Mouse (Mus musculus) cerebellum, adult 11-12 months (tissue): ENCODE measurements at regions not wholly inside any gene's neighbourhood (a gene's known extent, or its start where the extent isn't known, plus 50 kb on each side); places are given as distances from the start of the nearest gene placed in this dataset.

Source experiments
- DNase-seq: peaks from one replicate; pipeline ENCODE4 v3.0.0; 2022

DNA sequence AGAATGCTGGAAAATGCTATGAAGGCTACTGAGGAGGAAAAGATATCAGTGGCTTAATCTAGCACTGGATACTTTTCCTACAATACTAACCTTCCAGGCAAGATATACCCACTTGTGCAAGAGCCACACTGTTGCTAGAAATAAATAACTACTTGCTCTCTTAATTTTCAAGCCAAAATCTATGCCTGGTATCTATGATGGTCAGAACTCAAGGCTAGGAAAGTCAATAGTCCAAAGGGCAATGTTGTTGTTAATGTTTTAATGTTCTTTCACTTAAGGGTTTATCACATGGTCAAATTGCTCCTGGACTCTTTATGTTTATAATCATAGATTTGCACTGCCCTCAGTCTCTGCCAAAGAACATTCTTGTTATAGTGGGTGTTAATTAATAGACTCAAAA, 533.5 kb downstream of the Kcnj2 start:
- DNase-seq = no peak

DNA sequence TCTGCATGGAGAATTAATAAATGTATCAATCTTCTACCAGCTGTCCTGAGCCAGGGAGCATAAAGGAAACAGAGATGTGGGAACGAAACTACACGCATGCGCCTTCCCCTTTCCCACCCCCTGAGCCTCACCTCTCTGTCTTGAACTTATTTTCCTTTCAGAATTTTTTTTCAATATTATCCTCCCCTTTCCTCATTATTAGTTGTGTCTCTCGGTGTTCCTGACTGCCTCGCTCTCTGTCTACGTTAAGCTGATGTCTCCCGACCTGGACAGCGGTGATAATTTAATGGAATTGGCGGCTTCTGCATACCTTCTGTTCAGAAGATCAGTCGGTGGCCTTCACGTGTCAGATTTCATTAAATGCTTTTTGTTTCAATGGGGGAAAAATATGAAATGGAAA, 539.2 kb downstream of the Kcnj2 start:
- DNase-seq = no peak

DNA sequence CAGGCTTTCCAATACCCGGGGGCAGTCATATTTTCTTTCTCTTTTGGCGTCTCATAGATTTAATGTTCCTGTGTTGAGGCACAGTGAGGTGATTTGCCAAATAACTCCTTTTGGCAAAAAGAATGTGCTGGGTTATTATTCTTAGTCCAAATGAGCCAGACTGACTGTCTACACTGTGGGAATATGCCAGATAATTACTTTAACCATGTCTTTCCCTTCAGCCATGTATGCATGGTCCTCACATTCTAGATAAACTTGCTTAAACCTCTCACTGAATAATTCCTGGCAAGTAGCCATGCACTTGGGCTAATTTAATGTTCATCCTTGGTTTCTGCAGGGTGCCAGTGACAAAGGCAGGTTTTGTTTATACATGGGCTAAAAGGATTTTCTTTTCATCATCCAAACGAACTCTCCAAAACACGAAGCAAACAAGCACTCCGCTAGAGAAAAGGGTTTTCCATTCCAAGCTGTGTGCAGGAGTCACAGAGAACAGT, 544.6 kb downstream of the Kcnj2 start:
- no peak for DNase-seq

GRCm38 (mm10) chr11:111643603-111644002, 577.6 kb downstream of the Kcnj2 start:
- DNase-seq = no peak

DNA sequence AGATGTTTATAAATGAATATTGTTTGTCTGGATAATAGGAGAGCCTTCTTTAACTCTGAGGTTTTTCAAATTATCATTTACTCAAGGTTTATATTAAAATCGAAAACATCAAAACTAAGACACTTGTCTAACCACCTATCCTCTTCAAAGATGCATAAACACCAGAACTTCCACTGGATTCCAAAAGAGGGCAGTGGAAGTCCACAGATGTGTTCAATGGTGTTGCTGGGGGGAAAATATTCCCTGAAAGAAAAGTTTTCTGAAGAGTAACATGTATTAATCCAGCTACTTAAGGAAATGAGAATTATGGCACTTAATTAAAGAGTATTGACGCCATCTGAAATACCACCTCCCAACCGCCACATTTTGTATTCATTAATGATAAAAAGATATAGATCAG, 586.9 kb downstream of the Kcnj2 start:
- DNase-seq = no peak

- DNase-seq = no peak
Observed at GRCm38 (mm10) chr11:111657778-111658177, 591.8 kb downstream of the Kcnj2 start.

DNA sequence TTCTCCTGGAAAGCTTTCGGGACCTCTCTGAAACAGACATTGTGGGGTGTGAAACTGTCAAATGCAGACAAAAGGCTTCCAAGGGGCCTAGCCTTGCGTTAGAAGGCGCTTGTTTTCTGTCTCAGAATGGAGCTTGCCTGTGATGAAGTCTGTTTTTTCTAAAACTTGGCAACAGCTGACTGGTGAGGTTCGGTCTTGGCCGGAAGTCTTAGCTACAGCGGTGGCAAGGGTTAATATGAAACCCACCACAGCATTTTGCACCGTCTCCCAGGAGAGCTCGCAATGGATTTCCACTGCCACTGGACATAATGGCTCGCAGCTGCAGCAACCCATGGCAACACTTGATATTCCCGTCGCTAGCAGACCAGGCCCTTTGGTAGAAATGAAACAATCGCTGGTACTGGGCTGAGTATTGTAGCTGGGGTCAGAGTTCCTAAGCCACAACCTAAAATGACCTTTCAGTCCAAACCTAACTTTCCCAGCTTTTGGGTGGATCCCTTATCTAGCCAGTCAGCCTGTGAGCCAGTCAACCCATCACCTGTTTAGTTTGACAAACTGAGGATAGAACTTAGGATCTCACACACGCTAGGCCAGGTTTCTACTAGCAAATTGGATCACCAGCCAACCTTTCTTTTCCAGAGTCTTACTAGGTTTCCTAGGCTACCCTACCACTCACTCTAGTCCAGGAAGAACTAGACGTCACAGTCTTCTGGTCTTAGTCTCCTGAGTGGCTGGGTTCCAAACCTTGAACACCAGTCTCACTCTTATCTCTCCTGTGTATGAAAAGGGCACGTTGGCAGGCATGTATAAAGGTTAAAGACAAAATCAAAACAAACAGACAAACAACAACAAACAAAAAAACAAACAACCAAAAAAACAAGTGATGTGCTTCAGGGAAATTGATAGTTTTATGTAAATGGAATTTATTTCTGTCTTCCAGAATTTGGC, 592.7 kb downstream of the Kcnj2 start:
- DNase-seq = no peak

DNA sequence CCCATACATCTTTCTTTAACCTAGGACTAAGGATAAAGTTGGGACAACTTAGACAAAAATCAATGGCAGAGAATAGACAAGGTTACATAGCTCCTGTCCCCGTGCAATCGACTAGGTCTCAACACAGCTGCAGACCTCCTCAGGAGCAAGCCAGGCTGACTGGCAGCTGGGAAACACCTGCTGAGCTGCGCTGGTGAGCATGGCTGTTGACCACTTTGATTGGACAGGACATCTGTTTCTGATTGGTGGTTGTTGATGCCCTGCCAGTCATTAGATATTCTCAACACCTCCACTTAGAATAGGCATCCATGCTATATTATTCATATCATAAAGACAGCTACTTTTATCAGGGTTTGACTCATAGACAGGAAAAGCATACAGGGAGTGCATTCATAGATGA, 597.3 kb downstream of the Kcnj2 start:
- DNase-seq = no peak

DNA sequence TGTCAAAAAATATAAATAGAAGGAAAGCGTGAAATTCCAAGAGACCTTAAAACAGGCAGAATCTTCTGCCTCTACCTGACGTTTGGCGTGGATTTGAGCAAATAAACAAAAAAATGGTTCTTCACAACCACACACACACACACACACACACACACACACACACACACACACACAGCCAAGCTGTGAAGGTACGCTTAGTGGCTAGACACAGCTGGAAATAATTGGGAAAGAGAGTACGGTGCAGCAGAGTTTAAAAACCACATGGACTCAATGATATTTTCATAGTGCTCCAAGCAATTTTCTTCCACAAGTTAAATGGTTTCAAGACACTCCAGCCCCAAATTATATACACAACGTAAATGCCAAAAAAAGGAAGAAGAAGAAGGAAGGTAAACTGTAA, 600.4 kb downstream of the Kcnj2 start:
- no peak for DNase-seq

DNA sequence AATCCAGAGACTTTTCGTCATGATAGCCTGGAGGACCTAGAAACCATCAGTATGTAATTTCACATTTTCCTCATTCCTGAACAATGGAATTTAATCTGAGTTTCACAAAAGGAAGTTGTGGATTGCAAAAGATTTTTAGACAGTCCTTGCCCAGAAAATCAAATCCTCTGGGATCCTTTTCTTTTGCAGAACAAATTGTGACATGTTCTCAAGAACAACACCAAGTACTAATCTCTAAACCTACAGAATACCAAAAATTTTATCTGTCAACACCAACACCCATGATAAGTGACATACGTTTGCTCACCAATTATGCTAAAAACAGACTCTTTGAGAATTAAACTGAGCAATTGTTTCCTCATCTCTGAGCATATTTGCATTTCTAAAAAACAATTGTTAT, 605.9 kb downstream of the Kcnj2 start:
- DNase-seq = no peak

DNA sequence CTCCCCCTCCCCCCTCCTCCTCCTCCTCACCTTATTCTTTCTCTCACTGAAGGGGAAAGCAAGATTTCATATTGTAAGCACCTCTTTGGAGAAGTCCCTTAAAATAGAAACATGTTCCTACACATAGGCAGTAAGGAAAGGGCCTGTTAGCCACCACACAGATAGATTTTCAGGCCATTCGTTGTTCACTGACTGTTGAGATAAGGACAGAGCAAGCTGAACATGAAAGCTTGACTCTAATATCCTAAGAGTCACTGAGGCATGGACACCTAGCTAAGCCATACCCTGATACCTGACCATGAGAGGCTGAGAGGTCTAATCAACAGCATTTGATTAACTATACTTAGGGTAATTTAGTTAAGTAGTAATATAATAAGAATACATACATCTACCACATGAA, 609.7 kb downstream of the Kcnj2 start:
- DNase-seq = no peak

GRCm38 (mm10) chr11:111682341-111682740, 616.4 kb downstream of the Kcnj2 start:
- DNase-seq = no peak

DNA sequence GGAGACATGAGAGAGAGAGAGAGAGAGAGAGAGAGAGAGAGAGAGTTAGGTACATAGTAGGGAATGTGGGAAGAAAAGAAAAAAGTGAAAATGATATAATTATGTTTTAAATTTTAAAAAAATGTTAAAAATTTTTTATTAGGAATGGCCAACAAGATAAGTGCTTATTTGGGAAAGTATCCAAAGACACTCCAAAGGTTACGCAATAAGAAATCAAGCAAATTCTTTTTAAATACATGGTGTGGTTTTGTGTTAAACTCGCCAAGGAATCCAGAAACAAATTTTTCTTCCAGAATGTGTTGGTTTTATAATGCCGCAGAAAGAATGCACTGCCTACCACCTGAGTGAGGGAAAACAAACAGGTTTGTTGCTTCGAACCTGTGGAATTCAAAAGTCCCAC, 617.9 kb downstream of the Kcnj2 start:
- DNase-seq = no peak

DNA sequence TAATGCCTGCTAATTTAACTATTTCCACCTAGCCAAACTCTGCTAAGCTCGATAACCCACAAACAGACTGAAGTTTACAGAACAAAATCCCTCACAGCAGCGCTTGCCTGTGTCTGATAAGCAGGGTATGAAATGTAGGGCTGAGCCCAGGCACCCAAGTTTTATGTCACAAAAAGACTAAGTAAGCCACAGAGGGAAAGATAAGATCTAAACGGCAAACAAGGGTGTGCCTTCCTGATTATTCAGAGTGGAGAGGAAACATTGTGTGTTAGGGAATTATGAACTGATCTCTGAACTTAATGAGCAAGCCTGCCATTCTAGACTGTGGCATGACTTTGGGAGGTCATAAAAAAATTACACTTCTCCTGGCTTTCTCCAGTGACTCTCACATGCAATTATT, 621.8 kb downstream of the Kcnj2 start:
- no peak for DNase-seq

GRCm38 (mm10) chr11:111688186-111688860, 622.4 kb downstream of the Kcnj2 start:
- DNase-seq = no peak

GRCm38 (mm10) chr11:111689899-111690298, 623.9 kb downstream of the Kcnj2 start:
- DNase-seq = no peak

DNA sequence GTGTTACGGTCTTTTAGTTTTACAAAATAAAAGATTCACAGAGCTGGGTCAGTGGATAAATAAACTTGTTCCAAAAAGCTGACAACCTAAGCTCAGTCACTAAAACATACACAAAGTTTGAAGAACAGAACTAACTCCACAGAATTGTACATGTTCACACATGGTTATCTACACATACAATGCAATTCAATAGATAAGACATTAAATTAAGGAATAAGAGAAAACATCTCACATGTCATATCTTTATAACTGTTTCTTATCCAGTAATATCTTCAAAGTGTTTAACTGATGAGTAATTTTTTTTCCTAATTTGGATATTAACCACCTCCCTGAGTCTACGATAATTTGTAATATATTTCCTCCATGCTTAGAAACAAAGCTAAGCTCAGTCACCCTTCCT, 625.5 kb downstream of the Kcnj2 start:
- DNase-seq = no peak

DNA sequence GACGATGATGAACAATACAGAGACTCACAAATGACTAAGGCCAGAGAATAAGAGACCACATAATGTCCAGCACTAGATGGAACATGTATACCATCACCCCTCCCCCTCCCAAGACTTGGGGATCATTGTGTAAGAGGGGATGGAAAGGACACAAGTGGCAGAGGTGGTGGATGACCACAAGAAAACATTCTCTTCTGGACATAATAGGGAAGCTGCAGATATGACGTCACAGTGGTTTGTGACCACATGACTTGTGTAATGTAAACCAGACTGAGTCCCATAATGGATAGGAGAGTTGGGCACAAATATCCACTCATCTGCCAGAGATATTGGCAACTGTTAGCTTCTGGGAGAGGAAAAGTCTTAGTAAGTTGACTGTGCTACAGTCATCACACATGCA, 630.7 kb downstream of the Kcnj2 start:
- DNase-seq = no peak

DNA sequence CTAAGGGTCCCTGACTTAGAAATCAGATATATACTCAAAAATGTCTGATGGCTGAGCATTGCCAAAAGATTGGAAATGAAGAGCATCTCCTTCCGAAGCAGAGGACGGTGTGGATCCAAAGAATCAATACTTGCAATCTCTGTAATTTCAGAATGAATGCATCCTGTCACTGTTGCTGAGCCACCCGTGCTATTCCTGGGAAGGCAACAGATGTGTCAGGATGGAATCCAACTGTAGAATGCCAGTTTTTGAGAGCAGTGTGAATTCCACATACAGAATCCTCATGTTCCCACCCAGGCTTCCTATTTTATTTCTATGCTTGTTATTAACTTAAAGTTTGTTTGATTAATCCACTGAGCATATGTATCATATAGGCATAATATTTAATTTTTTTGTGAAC, 633.9 kb downstream of the Kcnj2 start:
- DNase-seq = no peak

DNA sequence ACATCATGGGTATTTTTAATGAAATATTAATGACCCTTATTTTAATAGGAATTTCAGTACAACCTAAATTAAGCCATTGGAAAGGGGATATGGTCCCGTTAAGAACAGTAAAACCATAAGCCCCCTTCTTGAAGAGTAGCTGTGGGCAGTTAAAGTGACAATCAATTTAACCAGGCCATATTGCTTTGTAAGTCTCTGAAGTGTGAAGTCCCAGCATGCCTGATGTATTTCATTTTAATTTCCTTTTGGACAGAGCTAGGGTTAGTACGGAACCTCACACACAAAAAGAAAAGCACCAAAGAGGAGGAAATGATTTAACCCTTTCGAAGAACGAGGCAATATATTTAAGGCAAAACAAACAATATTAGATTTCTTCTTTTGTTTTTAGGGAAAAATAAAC, 640.9 kb downstream of the Kcnj2 start:
- DNase-seq = no peak

DNA sequence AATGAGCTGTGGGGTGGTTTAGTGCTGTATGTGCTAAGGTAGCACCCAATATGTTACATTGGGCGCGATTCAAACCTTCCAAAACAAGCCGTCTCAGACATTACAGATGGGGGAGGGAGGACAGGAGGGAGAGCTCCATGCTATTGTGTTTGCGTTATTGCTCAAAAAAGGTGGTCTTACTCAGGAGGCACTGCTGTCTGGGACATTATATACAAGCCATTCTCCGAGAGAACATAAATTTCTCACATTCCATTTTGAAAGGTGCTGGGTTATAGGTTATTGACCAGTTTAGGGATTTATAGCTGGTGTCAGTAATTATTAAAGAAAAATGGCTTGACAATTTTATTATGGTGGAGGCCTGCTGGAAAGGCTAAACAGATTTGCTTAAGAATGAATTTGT, 649.4 kb downstream of the Kcnj2 start:
- no peak for DNase-seq

GRCm38 (mm10) chr11:111722276-111722675, 656.3 kb downstream of the Kcnj2 start:
- no peak for DNase-seq

DNA sequence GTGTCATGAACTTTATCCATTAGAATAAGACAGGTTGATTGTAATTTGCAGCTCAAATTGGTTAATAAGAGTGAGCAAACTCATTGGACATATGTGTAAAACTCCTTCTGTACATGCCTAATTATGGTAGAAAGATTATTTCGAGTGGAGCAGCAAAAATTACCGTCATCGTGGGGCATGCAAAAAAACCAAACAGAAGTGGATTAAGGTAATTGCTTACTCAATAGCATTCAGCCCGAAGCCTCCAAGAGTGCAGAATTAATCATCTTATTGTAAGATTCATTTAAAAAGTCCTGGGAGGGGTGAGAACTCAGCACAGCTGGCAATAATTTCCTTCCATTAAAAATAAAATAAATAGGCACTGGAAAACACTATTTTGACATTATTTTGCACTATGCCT, 662.2 kb downstream of the Kcnj2 start:
- DNase-seq = no peak

GRCm38 (mm10) chr11:111732096-111732495, 666.1 kb downstream of the Kcnj2 start:
- no peak for DNase-seq
